Mouse (Mus musculus): ENCODE results near the gene Veph1.

DNA sequence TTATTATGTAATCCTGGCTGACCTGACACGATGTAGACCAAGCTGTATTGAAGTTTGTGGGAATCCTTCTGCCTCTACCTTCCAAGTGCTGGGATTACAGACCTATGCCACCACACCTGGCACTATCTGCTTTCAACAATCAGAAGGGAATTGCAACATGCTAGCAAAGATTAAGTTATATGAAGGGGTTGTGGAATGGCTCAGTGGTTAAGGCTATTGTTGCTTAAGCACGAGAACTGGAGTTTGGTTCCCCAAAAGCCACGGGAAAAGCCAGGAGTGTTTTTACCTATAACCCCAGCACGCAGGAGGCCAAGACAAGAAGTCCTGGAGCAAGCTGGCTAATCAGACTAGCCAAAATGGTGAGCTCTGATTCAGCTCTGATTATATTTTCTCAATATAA, 291.6 kb downstream of the Veph1 start:
- TF ChIP-seq CTCF (IDR thresholded peaks at IDR 0.05; ENCODE audit: insufficient read depth, low read length) (no peak), POLR2A (IDR thresholded peaks at IDR 0.05; ENCODE audit: borderline replicate concordance, extremely low read depth, low read depth, low read length) (no peak)
